Mouse (Mus musculus): ENCODE measurements at regions not wholly inside any gene's neighbourhood (a gene's known extent, or its start where the extent isn't known, plus 50 kb on each side); places are given as distances from the start of the nearest gene placed in this dataset.
"Not testable (repeated sequence)": the region's sequence is repeated elsewhere in the genome, so short reads cannot be mapped to it uniquely, and the experiment has no call there.

GRCm38 (mm10) chr17:42956588-42956987, 59.8 kb upstream of the Tnfrsf21 start:
- no peak for ATAC-seq (replicated peaks; ENCODE audit: low FRiP score, poor library complexity, severe bottlenecking)

GRCm38 (mm10) chr17:42954722-42955121, 61.6 kb upstream of the Tnfrsf21 start:
- ATAC-seq (replicated peaks; ENCODE audit: low FRiP score, poor library complexity, severe bottlenecking) = no peak

GRCm38 (mm10) chr17:42944453-42944852, 68.0 kb upstream of the Cd2ap start:
- ATAC-seq (replicated peaks; ENCODE audit: low FRiP score, poor library complexity, severe bottlenecking) = no peak

GRCm38 (mm10) chr17:42943272-42943696, 66.8 kb upstream of the Cd2ap start:
- ATAC-seq (replicated peaks; ENCODE audit: low FRiP score, poor library complexity, severe bottlenecking) = peak; percentile 54; the same call in 1 of the 2 replicates

GRCm38 (mm10) chr17:42939476-42939875, 63.0 kb upstream of the Cd2ap start:
- no peak for ATAC-seq (replicated peaks; ENCODE audit: low FRiP score, poor library complexity, severe bottlenecking)

GRCm38 (mm10) chr17:42938579-42938978, 62.1 kb upstream of the Cd2ap start:
- no peak for ATAC-seq (replicated peaks; ENCODE audit: low FRiP score, poor library complexity, severe bottlenecking)

- ATAC-seq (replicated peaks; ENCODE audit: low FRiP score, poor library complexity, severe bottlenecking) = not testable (repeated sequence)
Observed at GRCm38 (mm10) chr17:42937480-42937879, 61.0 kb upstream of the Cd2ap start.

GRCm38 (mm10) chr17:42934068-42934467, 57.6 kb upstream of the Cd2ap start:
- ATAC-seq (replicated peaks; ENCODE audit: low FRiP score, poor library complexity, severe bottlenecking) = no peak

- ATAC-seq (replicated peaks; ENCODE audit: low FRiP score, poor library complexity, severe bottlenecking) = no peak
Observed at GRCm38 (mm10) chr17:42933335-42934004, 57.0 kb upstream of the Cd2ap start.

- no peak for ATAC-seq (replicated peaks; ENCODE audit: low FRiP score, poor library complexity, severe bottlenecking)
Observed at GRCm38 (mm10) chr17:42927320-42927719, 50.9 kb upstream of the Cd2ap start.
